Mouse (Mus musculus) kidney, embryonic 14.5 days (tissue): ENCODE results near the gene Clta. TPM values are rescaled to one million over a fixed set of nuclear protein-coding genes. Genes with fewer than 3 reads are reported as not detected.

Experiments used
- ATAC-seq: fragments of 200-750 bp; cut with Nextera tagmentation; 2 replicates; pipeline ENCODE4 v1.8.0; 2017; ENCODE audit warnings: moderate number of reproducible peaks, mild to moderate bottlenecking, moderate TSS enrichment, moderate library complexity; ENCODE audit not compliant: low FRiP score, low TSS enrichment
- H3K27ac ChIP-seq: fragments of 300-500 bp; sonication (generic); 2 replicates; pipeline ENCODE4 v1.5.1; 2014; ENCODE audit warnings: low read depth, mild to moderate bottlenecking, low read length, moderate library complexity, mixed read lengths
- H3K27me3 ChIP-seq: fragments of 300-500 bp; sonication (generic); 2 replicates; pipeline ENCODE4 v1.6.1; 2014; ENCODE audit warnings: mild to moderate bottlenecking, low read length; ENCODE audit not compliant: control insufficient read depth, insufficient read depth
- H3K36me3 ChIP-seq: fragments of 300-500 bp; sonication (generic); 2 replicates; pipeline ENCODE4 v1.6.1; 2014; ENCODE audit warnings: low read length, mixed read lengths; ENCODE audit not compliant: control insufficient read depth, insufficient read depth
- H3K4me1 ChIP-seq: fragments of 300-500 bp; sonication (generic); 2 replicates; pipeline ENCODE4 v1.6.1; 2014; ENCODE audit warnings: low read length, mixed read lengths; ENCODE audit not compliant: control insufficient read depth, insufficient read depth
- H3K4me2 ChIP-seq: fragments of 300-500 bp; sonication (generic); replicated peaks from 2 replicates; pipeline ENCODE4 v1.6.1; 2014; ENCODE audit warnings: low read depth, mild to moderate bottlenecking, low read length
- H3K4me3 ChIP-seq: fragments of 300-500 bp; sonication (generic); 2 replicates; pipeline ENCODE4 v1.5.1; 2014; ENCODE audit warnings: mild to moderate bottlenecking, low read length
- H3K9ac ChIP-seq: fragments of 300-500 bp; sonication (generic); 2 replicates; pipeline ENCODE4 v1.6.1; 2014; ENCODE audit warnings: low read depth, mild to moderate bottlenecking, low read length, moderate library complexity
- H3K9me3 ChIP-seq: fragments of 300-500 bp; sonication (generic); 2 replicates; pipeline ENCODE4 v1.6.1; 2016; ENCODE audit warnings: low read length; ENCODE audit not compliant: control insufficient read depth
- WGBS: fragments of 180-500 bp; shearing (Covaris S2); extraction: QIAGEN DNeasy Blood & Tissue Kit; methylation state at CpG from one replicate; pipeline ENCODE4 v1.1.7; 2014; 5-methylcytosine and 5-hydroxymethylcytosine counted together
- polyA plus RNA-seq: library from polyadenylated mRNA; unstranded; fragments of >200 nt; fragmentation: Nextera tagmentation; extraction: Ambion mirVana; gene quantifications from 2 replicates; pipeline ENCODE4 v1.2.1, GENCODE M21; 2014

Clta gene
- polyA plus RNA-seq, 1 experiment from 2014 or later = 242 TPM

DNA sequence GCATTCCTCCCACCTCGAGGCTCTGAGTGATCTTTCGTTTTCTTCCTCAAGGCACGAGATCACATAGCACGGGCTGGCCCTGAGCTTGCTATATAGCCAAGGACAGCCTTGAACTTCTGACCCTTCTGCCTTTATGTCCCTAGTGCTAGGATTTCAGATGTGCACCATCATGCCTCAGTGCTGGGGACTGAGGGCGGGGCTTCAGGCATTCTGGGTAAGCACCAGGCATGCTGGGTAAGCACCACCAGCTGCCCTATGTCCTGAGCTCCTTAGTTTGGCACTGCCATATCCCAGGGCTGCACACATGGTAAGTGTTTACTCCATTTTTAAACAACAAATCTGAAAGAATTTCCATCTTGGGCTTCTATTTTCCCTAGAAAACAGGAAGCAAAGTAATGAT lies 45.6 kb downstream of the Clta start:
- no peaks in the 10 kb centered on the region for H3K4me1 ChIP-seq
- no peaks in the 10 kb centered on the region for H3K36me3 ChIP-seq
- H3K4me3 ChIP-seq = no peak overlapping the region
- H3K9ac ChIP-seq = no peak overlapping the region
- no peak for ATAC-seq
- WGBS = 59% methylated on average over 5 of the region's 5 CpGs
- H3K27ac ChIP-seq = no peak overlapping the region
- H3K4me2 ChIP-seq = no peak overlapping the region
- H3K9me3 ChIP-seq = no peaks in the 10 kb centered on the region
- no peaks in the 10 kb centered on the region for H3K27me3 ChIP-seq

DNA sequence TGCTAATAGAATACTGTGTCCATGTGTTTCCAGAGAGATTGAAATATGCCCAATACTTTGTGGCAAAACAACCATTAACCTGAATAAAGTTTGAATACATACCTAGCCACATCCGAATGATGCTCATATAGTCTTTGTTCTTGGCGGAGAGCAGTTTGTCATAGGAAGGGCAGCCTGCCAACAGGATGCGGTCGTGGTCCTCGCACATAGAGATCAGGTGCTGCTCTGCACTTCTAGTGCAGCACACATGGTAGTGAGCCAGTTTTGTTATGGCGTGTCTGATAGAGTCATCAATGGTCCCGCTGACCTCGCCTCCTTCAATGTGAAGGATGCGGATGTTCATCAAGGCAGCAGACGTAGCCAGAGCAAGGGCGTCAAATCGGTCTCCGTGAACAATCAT lies 55.4 kb downstream of the Clta start:
- 93% methylated on average over 13 of the region's 13 CpGs for WGBS
- no peaks in the 10 kb centered on the region for H3K9me3 ChIP-seq
- no peak for ATAC-seq

DNA sequence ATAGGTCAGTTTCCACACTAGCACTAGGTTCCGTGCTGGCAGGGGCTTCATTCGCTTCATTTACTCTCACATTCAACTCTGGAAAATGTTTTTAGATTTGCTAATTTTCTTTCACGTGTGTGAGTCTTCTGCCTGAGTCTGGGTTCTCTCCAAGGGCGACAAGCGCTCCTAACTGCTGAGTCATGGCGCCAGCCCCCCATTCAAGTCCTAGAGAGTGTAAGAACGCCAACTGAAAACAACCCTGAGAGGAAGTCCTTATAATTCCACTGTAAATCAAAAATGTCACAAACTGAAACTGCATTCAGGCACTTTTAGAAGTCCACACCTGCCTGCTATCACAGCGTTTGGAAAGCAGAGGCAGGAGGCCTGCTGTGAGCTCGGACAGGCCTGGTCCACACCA lies 57.8 kb downstream of the Clta start:
- no peaks in the 10 kb centered on the region for H3K9me3 ChIP-seq
- no peak overlapping the region for H3K9ac ChIP-seq
- no peaks in the 10 kb centered on the region; the same call in 1 of the 2 replicates for H3K36me3 ChIP-seq
- no peak overlapping the region for H3K4me2 ChIP-seq
- 62% methylated on average over 9 of the region's 9 CpGs for WGBS
- H3K4me1 ChIP-seq = no peaks in the 10 kb centered on the region
- H3K27ac ChIP-seq = no peak overlapping the region
- H3K27me3 ChIP-seq = no peaks in the 10 kb centered on the region
- no peak for ATAC-seq
- H3K4me3 ChIP-seq = no peak overlapping the region

More for the DNA sequence above, 55.4 kb downstream of the Clta start:
- Histone ChIP-seq H3K4me3 (no peak overlapping the region), H3K9ac (no peak overlapping the region), H3K36me3 (no peaks in the 10 kb centered on the region; the same call in 1 of the 2 replicates), H3K27me3 (no peaks in the 10 kb centered on the region), H3K4me2 (no peak overlapping the region), H3K4me1 (no peaks in the 10 kb centered on the region), H3K27ac (no peak overlapping the region)

DNA sequence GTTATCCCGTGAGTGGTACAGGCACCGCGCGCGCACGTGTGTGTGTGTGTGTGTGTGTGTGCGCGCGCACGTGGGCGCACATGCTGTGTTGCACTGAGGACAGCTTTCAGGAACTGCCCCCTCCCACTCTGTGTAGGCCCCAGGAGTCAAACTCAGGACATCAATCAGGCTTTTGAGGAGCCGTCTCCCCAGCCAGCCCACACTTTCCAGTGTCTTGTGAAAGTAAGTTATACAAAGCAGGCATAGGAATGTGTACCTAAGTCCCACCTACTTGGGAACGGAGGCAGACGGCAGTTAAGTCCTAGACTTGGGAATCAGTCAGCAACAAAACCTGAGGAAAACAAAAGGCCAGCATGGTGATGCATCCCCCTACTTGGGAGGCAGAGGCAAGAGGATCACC lies 58.6 kb downstream of the Clta start:
- Histone ChIP-seq H3K36me3 (no peaks in the 10 kb centered on the region; the same call in 1 of the 2 replicates), H3K9me3 (no peaks in the 10 kb centered on the region), H3K4me1 (no peaks in the 10 kb centered on the region), H3K27ac (no peak overlapping the region), H3K4me3 (no peak overlapping the region), H3K27me3 (no peaks in the 10 kb centered on the region), H3K4me2 (no peak overlapping the region), H3K9ac (no peak overlapping the region)
- 87% methylated on average over 14 of the region's 14 CpGs for WGBS
- ATAC-seq = no peak

DNA sequence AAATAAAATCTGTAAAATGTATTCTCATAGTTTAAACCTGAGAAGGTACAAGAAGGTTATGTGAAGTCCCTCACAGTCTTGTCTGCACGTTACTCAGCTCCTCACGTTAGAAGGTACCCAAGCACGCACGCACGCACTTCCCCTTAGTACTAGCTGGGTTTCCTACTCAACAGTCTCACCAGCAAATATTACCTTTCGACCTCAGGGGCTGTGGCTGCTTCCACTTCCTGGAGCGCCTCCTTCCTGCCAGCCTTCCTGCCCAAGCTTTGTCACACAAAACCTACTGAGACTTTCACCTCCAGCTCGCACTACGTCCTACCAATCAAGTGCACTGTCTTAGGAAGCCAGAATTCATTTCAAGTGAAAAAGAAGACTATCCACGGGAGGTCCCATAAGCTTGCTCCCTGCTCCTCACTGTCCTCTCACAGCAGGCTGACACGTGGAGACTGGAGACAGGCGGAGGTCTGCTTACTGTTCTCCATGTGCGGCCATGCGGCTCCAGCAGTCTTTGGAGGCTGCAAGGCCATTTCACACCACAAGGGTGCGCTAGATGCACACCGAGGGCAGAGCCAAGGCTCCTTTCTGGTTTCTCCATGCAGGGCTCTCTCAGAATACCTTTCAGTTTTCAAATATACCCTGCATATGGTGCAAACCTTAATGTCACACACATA lies 61.2 kb downstream of the Clta start:
- Histone ChIP-seq H3K27me3 (no peaks in the 10 kb centered on the region), H3K9ac (no peak overlapping the region; the same call in 1 of the 2 replicates), H3K36me3 (no peaks in the 10 kb centered on the region), H3K4me1 (0 out of 2 replicates have a peak, but pooled peaks cover 3% of the 10 kb centered on the region), H3K9me3 (no peaks in the 10 kb centered on the region), H3K27ac (no peak overlapping the region; the same call in 1 of the 2 replicates), H3K4me3 (no peak overlapping the region; the same call in 1 of the 2 replicates), H3K4me2 (peak overlapping the region; percentile 35; the same call in 1 of the 2 replicates)
- peak; percentile 81 for ATAC-seq
- WGBS = 27% methylated on average over 16 of the region's 16 CpGs

DNA sequence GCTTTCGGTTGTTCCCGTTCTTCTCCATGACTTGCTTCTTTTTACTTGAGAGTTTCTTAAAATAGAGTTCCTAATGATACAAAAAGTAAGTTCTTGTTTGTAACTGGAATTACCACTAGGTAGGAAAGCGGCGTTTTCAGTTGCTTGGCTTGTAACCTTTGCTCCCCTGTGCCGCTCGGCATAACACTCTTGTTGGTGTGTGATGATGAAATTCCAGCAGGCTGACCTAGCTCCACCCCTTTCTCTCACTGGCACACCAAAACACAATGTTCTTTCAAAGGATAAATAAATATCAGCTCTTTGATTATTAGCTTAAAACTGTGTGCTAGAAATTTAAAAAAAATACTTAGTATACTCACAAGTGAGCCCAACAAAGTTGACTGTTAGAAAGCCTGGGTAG lies 62.6 kb downstream of the Clta start:
- Histone ChIP-seq H3K27ac (no peak overlapping the region), H3K36me3 (no peaks in the 10 kb centered on the region), H3K27me3 (no peaks in the 10 kb centered on the region; the same call in 1 of the 2 replicates), H3K4me3 (no peak overlapping the region), H3K9ac (no peak overlapping the region), H3K4me1 (peaks cover 14% of the 10 kb centered on the region; the same call in 1 of the 2 replicates), H3K9me3 (no peaks in the 10 kb centered on the region), H3K4me2 (no peak overlapping the region)
- WGBS = 85% methylated on average over 6 of the region's 6 CpGs
- no peak for ATAC-seq

DNA sequence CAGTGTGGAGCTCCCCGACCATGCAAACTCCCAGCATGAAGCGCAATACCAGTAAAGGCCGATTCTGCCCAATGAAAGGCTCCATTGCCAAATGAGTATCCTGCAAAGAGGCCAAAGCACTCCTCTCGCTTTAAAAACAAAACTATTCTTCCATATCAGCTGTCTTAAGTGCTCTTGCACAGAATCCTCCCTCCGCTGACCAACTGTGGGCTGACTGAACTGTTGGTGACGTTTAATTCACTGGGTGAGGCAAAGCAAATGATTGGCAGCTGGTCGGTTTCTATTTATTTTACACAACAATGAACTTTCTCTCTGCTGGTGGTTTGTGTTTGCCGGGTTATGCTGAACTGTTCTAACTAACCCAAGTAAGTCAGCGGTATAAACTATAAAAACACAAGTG lies 64.5 kb downstream of the Clta start:
- ATAC-seq = no peak
- whole genome bisulfite sequencing = 53% methylated on average over 9 of the region's 9 CpGs
- H3K4me1 ChIP-seq = peaks cover 14% of the 10 kb centered on the region; the same call in 1 of the 2 replicates
- H3K36me3 ChIP-seq = no peaks in the 10 kb centered on the region
- no peaks in the 10 kb centered on the region; the same call in 1 of the 2 replicates for H3K27me3 ChIP-seq
- no peak overlapping the region for H3K4me2 ChIP-seq
- H3K4me3 ChIP-seq = no peak overlapping the region
- no peak overlapping the region for H3K27ac ChIP-seq
- H3K9me3 ChIP-seq = no peaks in the 10 kb centered on the region
- no peak overlapping the region for H3K9ac ChIP-seq

DNA sequence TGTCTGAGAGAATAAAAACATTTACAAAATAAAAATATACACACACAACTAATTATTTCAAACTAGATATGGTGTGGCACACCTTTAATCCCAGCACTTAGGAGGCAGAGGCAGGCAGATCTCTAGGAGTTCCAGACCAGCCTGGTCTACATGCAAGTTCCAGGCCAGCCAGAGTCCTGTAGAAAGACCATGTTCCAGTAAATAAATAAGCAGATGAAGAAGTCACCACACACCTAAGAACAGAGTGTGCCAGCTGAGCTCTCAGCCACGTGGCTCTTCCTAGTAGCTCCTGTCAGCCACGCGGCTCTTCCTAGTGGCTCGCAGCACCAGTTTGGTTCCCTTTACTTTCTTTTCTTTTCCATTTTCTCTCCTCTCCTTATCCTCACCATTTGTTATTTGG lies 65.2 kb downstream of the Clta start:
- Histone ChIP-seq H3K4me1 (peaks cover 14% of the 10 kb centered on the region; the same call in 1 of the 2 replicates), H3K9me3 (no peaks in the 10 kb centered on the region), H3K4me3 (no peak overlapping the region), H3K27me3 (no peaks in the 10 kb centered on the region; the same call in 1 of the 2 replicates), H3K36me3 (no peaks in the 10 kb centered on the region), H3K9ac (no peak overlapping the region), H3K4me2 (no peak overlapping the region), H3K27ac (no peak overlapping the region)
- 95% methylated on average over 4 of the region's 4 CpGs for WGBS
- no peak for ATAC-seq

DNA sequence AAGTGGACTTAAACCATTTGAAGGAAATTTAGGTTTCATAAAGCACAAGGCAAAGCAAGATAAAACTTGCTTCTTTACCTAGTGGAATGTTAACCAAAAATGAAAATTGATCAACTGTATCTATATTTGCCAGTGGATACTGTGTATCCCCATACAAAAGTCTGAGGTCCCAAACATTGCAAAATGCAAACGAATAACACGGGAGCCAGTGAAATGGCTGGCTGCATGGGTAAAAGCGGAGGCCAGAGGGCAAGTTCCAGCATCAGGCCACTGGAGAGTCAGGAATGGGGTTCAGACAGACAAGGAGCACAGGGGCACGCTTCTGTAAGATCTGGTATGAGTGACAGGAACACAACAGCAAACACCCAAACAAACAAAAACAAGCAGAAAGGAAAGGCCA lies 66.4 kb downstream of the Clta start:
- H3K9ac ChIP-seq = no peak overlapping the region
- no peak for ATAC-seq
- peaks cover 14% of the 10 kb centered on the region; the same call in 1 of the 2 replicates for H3K4me1 ChIP-seq
- WGBS = 89% methylated on average over 4 of the region's 4 CpGs
- H3K4me3 ChIP-seq = no peak overlapping the region
- H3K4me2 ChIP-seq = no peak overlapping the region; the same call in 1 of the 2 replicates
- H3K27ac ChIP-seq = no peak overlapping the region
- H3K9me3 ChIP-seq = no peaks in the 10 kb centered on the region
- H3K36me3 ChIP-seq = no peaks in the 10 kb centered on the region
- no peaks in the 10 kb centered on the region; the same call in 1 of the 2 replicates for H3K27me3 ChIP-seq
